Mouse (Mus musculus): ENCODE measurements around the gene Irf2bp2.

Gene Irf2bp2

DNA sequence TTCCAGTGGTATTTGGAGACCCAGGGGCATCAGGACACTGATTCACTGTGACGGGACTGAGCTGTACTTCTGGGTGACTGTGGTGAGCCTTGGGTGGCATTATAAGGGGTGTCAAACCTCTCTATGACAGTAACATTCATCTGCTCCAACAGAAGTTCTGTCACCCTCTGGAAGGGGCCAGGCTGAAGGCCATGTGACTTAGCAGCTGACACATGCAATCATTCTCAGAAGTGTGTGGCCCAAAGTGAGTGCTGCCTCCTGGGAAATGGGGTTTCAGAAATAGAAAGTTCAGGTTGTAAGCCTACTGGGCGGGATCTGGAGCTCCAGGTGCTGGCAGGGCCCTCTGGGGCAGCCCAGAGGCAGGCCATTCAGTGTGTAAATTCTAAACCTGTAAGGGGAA lies 26.1 kb downstream of the Irf2bp2 start:
- no peak for DNase-seq (ENCODE audit: low spot score)

DNA sequence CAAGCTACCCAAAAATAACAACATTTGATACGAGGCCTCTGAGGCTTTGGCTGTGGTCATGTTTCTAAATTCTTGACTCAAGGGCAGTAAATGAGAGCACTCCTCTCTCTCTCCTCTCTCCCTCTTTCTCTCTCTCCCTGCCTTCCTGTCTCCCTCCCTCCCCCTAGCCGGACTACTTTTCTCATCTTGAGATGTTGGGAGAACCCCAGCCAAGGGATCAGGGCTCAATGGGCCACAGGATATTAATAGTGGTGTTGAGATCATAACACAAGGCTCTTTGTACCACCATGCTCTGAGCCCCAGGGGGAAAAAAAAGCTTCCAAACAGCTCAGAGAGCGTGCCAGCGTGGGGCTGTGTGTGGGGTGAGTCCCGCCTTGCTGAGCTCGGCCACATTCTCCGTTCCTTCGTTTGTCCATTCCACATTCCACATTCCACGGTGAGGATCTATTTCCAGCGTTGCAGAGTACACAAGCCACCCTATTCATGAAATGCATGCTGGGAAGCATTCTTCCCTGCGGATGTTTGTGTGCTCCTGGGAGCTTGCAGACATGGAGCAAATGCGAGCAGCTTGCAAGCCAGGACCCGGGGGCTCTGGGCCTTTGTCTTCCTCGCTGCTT lies 27.2 kb downstream of the Irf2bp2 start:
- DNase-seq (ENCODE audit: low spot score), result no peak

DNA sequence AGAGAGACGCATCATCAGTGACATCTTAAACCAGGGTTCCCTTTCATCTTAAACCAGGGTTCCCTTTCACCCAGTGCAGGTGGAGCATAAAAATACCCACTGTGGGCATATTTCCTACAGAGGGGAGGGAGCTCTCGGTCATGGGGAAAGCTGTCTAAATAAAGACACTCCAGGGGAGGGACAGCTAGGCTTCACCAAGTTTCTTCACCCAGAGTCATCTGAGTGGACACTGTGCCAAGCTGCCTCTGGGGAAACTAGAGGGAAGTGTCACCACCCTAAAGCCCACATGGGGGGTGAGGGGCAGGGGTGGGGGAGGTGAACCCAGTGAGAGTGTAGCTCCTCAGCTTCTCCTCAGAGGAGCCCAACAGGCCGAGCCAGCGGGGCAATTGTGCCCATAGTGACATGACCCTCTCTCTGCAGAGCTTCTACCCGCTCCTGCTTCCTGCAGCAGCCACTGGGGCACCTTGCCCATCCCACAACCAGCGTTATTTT lies 27.8 kb downstream of the Irf2bp2 start:
- no peak for DNase-seq (ENCODE audit: low spot score)

DNA sequence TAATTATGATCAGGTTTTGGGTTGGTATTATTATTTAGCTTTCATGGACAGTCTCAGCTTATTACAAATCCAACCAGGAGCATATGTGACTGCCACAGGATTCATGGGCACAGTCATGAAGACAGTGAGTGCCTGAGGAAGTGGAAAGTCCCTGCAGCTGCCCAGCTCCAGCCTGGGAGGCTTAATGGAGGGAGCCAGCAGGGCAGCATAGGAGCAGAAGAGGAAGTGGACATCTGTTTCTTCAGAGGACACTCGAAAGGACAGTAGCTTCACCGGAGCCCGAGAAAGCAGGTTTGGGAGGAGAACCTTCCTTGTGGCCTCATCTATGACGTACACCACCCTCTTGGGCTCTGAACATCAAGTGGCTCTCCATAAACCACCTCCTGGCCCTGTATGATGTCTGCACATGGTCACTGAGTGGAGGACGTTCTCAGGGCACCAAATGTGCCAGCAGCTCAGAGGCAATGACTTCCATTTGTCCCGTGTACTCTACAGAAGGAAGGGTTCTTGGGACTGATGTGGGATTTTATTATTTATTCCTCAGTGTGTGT lies 28.5 kb downstream of the Irf2bp2 start:
- no peak for DNase-seq (ENCODE audit: low spot score)

DNA sequence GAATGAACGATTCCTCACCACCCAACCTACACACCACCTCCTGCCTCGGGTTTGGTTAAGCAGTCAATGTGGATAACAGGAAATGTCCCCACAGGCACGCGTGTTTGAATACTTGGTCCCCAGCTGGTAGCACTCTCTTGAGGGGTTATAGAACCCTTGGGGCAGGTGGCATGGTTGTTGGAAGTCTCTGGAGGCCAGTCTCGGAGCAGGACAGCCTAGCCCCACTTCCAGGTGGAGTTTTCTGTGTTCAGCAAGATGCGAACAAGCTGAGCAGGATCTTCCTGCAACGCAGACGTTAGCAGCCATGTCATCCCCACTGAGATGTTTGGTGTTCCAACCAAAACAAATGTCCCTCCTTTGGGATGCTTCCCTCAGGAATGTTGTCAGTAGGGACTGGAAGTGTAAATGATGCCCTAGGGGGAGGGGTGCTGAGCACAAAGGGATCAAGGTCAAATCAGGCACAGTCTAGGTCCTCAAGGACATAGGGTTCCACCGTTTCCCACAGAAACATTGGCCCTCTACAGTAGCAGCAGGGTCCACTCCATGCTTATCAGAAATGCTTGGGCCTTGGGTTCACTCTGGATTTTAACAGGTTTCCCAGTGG lies 29.1 kb downstream of the Irf2bp2 start:
- DNase-seq (ENCODE audit: low spot score), result no peak

DNA sequence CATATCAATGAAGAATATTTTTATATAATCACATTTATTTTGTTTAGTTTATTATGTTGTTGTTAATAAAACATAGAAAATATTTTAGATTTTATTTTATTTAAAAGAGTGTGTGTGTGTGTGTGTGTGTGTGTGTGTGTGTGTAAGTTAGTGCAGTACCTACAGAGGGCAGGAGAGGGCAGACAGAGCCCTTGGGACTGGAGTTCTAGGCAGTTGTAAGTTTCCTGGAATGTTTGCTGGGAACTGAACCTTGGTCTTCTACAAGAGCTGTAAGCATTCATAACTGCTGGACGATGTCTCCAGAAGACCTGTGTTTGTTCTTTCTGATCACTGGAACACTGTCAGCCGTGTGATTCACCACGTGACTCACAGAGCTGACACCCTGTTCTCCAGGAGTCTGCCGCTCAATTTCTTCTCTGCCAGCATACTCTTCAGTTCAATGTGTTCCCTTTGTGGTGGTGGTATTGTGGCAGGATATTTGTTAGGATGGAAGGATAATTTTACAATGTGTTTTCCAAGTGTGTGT lies 32.4 kb downstream of the Irf2bp2 start:
- DNase-seq (ENCODE audit: low spot score), result no peak

DNA sequence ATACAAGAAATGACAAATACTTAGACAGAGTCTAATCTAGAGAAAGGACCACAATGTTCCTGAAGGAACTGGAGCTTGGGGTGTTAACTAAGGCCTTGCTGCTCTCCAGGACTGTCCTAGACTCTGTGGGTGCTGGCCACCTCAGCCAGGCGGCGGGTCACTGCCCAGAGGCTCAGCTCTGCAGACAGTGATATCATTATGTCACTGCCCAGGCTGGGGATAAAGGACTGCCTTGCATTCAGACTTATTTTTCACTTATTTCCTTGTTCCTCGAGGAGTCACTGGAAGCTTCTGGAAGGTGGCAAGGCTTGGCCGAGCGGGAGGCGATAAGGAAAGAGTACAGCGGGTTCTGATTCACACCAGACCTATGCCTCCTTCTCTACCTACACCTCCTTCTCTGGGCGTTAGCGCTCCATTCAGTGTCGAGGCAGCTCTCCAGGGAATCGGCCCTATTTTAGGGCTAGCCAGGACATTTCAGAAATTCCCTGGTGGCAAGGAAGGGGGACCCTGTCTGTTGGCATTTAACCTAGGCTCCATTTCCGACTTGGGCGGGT lies 35.3 kb downstream of the Irf2bp2 start:
- no peak for DNase-seq (ENCODE audit: low spot score)

DNA sequence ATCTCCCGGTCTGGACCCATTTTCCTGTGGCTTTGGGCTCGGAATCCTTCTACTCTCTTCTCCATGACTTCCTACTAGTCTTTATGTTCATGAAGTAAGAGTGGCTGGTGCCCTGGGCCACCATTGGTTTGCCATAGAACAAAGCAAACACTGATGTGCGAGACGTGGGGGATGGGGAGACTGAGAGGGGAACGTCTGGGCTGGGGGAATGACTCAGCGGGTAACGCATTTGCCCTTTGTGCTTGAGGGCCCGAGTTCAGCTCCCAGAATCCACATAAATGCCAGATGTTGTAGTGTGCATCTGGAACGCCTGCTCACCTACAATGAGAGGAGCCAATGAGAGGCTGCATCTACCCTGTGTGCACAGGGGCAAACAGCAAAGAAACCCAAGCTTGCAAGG lies 36.4 kb downstream of the Irf2bp2 start:
- DNase-seq (ENCODE audit: low spot score), result no peak

DNA sequence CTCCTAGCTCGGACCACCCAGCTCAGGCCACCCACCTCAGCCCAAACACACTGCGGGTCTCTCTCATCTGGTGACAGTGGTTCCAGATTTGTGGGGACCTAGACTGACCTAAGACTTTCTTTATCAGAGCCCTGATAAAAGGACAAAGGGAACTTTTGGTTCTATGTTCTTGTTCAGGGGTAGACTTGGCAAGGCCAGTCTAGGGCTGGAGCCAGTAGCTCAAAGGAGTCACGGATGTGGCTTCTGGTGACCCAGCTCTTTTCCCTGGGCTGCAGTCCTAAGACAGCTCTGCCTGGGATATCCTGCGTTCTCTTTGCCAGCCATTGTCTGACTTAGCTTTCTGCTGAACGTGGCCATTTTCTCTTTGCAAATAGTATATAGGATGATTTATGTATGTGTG lies 37.1 kb downstream of the Irf2bp2 start:
- no peak for DNase-seq (ENCODE audit: low spot score)

DNA sequence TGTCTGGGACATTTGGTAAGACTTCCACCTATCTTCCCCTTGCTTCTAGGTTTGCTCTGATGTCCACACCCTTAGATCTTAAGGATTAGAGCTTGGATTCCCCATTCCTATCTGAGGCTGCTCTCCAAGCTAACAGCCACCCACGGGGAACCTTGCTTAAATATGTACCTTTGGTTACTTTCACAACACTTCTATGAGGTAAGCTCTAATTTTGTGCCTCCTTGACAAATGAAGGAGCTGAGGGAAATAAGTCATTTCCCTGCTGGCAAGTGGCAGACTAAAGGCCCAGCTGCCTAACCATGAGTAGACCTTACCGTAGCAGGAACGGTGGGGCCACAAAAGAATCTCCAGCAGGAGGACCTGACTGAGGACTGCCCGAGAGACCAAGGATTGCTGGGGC lies 39.0 kb downstream of the Irf2bp2 start:
- no peak for DNase-seq (ENCODE audit: low spot score)

DNA sequence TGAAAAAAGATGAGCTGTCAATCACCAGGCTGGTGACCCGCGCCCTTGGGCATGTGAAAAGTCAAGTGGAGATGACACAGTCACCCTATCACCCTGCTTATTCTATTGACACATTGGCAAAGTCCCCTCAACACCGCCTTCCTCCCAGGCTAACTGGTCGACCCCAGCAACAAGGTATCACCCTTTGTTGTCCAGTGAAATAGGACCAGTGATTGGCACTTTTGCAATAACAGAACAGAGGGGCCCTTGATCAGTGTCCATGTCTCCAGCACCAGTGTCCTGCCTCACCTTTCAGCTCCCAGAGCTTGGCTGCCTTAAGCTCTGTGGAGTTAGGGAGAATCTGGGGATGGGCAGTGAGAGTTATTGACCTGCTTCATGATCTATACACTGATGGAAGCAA lies 41.9 kb downstream of the Irf2bp2 start:
- DNase-seq (ENCODE audit: low spot score), result no peak

DNA sequence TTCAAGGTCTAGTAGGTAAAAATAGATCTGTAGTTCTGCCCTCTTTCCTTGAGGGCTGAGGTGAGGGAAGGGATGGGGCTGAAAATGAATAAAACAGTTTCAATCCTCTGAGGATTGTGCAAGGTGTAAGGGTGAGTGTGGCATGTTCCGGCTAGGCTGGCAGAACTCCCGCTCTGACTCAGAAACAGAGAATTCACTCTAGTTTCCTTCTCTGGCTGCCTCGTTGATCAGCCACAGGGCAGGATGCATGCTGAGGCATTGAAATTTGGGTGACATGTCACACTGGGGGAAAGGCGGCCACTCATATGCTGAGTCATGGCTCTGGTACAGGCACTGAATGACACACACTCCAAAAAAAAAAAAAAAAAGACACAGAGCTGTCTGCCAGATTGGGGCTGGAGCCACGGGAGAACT lies 42.8 kb downstream of the Irf2bp2 start:
- DNase-seq (ENCODE audit: low spot score), result no peak

DNA sequence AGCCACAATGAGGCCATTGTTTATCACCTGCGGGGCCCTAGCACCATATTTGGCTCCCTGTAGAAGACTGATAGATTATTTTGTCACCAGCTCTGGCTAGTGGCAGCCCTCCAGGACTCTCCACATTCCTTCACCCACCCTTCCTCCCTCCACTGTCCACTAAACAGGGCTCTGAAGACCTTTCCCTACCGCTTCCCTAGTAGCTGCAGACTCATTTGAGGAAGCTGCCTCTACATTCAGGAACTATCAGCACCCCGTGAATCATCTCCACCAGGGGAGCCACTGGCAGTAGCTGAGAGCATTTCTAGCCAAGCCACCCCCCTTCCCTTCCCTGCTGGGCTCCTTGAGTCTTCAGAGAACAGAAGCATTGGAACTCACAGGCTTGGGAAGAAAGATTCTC lies 45.9 kb downstream of the Irf2bp2 start:
- DNase-seq (ENCODE audit: low spot score), result no peak

DNA sequence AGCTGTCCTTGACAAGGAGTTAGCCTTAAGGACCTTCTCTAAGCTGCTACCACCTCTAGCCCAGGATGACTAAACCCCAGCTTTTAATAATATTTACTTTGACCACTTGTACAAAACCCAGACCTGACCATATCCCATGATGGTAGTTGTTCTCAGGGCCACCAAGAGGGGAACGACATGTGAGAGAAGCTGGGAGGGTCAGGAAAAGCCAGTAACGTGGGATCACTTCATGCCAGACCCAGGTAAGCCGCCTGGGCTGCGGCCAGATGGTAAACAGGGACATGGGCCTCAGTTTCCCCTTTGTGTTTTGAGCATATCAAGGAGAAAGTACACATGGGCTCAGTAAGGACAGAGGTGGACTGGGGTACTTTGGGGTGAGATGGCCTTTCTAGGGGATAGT lies 46.4 kb downstream of the Irf2bp2 start:
- DNase-seq (ENCODE audit: low spot score), result no peak

DNA sequence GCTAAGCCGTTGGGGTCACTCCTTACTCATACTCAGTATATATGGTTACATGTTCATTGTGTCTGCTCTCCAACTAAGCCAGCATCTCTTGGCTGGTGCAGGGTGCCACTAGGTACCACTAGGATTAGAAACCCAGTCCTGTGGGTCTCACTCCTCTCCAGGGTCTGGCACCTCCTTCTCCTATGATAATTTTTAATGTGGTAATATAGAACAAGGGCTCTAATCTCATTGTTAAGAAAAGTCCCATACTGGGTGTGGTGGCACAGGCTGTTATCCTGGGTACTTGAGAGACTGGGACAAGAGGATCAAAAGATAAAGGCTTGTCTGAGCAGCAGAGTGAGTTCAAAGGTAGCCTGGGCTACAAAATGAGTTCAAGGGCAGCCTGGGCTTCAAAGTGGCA lies 47.3 kb downstream of the Irf2bp2 start:
- no peak for DNase-seq (ENCODE audit: low spot score)

DNA sequence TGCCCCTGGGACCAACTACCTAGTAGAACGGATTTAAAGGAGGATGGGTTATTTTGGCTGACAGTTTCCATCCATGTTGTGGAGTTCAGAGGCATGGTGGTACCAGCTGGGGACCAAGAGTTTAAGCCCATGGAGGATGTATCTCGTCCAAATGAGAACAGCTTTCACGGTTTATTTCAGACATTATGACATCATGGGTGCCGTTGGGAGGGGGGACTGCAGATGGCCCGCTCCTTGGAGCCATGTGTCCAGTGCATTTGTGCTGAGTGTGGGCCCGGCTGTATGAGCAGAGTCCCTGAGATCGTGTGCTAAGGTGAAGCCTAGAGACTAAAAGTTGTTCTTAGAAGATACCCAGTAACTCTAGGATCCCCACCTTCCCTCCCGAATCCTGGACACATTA lies 50.4 kb downstream of the Irf2bp2 start:
- no peak for DNase-seq (ENCODE audit: low spot score)

DNA sequence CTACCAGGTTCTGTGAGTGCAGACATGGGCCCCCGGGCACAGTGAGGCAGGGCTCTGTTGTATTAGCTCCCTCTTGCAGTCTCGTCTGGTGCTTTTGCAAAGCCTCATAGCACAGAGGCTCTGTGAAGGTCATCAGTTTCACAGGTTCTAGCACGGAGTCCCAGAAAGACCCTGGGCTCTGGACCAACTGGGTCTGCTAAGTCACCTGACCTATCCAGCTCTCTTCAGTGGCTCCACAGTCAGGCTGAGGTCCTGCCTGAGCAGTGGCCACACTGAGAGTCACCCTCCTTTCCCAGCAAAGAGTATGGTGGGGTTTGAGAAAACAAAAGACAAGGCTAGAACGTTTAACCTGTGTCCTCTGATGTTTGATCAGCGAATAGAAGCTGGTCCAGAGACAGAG lies 51.0 kb downstream of the Irf2bp2 start:
- DNase-seq (ENCODE audit: low spot score), result no peak

DNA sequence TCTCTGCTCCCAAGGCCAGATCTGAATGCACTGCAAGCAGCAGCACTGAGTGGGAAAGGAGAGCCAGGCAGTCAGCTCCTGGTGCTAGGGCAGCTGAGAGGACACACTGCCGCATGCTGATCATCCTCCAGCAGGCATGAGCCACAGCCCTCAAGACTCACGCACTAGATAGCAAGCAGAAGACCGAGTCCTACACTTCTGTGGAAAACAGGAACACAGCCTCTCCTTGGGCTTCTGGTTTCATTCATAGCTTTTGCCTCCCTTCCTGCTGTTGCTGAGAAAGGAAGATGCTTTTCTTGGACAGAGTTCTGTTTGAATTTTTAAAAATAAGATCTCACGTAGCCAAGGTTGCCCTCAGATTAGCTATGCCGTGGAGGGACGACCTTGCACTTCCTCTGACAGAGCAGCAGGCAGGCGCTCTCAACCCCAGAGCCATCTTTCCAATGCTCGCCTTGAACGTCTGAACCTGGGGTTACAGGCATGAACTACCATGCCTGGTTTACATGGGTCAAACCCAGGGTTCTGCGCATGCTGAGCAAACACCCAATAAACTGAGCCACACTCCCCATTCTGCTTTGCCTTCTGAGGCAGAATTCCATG lies 51.6 kb downstream of the Irf2bp2 start:
- DNase-seq (ENCODE audit: low spot score), result no peak

DNA sequence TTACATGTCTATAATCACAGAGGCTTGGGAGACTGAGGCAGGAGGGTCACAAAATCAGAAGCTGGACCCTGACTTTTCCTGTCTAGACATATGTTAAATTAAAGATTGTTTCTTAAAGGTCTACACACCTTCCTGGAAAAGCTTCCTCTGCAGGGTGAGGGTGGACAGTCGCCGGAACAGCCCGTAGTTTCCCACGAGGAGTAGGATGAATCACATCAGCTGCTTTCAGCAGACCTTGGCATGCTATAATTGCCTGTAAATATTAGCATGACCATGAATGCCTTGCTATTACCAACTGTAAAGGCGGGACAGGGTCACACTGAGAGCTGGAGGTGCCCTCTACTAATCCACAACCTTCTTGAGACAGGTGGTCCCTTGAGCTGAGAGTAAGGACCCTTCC lies 53.5 kb downstream of the Irf2bp2 start:
- no peak for DNase-seq (ENCODE audit: low spot score)

DNA sequence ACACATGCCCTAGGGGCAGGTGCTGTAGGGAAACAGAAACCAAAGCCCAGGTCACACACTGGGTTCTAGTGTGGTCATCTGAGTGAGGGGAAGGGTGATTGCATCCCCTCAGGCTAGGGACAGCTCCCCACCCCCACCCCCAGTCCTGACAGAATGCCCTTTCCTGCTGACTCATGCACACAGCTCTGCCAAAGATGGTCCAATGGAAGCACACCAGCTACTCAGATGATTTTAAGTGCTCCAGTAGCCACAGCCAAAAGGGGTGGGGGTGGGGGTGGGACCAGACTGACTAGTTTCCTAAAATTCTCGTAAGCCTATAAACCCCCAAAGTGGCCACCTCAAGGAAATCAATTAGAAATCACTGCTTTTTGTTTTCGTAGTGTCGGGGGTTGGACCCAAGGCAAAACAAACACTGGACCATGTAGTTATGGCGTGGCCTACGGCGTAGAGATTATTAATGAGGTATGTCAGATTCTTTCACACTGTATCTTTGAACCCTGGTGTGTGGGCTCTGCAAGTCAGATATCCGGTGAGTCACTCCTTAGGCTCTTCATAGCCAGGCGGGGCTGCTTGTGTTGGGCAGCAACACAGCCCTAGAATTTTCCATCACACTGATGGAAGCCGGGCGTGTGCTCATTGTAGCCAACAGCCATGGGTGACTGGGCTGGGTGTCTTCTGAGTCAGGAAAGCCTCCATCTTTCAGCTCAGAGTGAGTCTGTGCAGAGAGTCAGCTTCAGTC lies 54.3 kb downstream of the Irf2bp2 start:
- no peak for DNase-seq (ENCODE audit: low spot score)

DNA sequence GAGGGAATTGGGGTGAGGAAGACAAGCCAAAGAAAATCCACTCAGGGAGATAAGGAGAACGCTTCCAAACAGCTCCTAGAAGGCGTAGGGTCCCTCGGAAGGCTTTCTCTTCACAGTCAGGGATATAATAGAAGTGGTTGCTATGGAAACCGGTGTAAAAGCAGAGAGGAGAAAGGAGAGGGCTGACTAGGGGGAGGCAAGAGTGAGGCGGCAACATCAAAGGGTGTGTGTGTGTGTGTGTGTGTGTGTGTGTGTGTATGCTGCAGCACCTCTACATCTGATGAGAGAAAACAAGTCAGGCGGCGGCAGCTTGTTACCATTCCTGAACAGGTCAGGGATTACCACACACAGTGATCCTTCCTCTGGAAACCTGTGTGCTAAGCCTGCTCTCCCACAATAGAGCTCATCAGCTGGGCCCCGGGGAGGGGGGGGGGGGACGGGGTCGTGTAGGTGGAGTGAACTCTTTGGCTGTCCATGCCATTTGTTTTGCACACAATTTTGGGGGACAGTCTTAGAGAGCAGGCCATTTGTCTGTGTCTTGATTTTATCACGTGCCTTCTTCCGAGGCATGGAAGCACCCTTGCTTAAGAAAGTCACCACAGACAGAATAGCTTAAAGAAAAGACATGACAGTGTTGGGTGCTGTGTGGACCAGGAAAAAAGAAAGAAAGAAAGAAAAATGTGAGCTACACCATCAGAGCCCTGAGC lies 55.0 kb downstream of the Irf2bp2 start:
- DNase-seq (ENCODE audit: low spot score), result no peak
